Mouse (Mus musculus) neural tube, embryonic 15.5 days (tissue): Measurements from ENCODE around the gene Atf3. TPM values are rescaled to one million over a fixed set of nuclear protein-coding genes. Genes with fewer than 3 reads are reported as not detected.

Source experiments
- ATAC-seq: fragments of 200-750 bp; cut with Nextera tagmentation; 2 replicates; pipeline ENCODE4 v1.8.0; 2017; ENCODE audit warnings: mild to moderate bottlenecking, moderate TSS enrichment, moderate library complexity; ENCODE audit not compliant: low FRiP score
- H3K27ac ChIP-seq: fragments of 300-500 bp; sonication (generic); replicated peaks from 2 replicates; pipeline ENCODE4 v1.5.1; 2015; ENCODE audit warnings: mild to moderate bottlenecking, inconsistent platforms
- H3K27me3 ChIP-seq: fragments of 300-500 bp; sonication (generic); replicated peaks from 2 replicates; pipeline ENCODE4 v1.6.1; 2015; ENCODE audit warnings: inconsistent platforms
- H3K36me3 ChIP-seq: fragments of 300-500 bp; sonication (generic); 2 replicates; pipeline ENCODE4 v1.6.1; 2015; ENCODE audit warnings: inconsistent platforms
- H3K4me1 ChIP-seq: fragments of 300-500 bp; sonication (generic); 2 replicates; pipeline ENCODE4 v1.6.1; 2015; ENCODE audit warnings: inconsistent platforms
- H3K4me2 ChIP-seq: fragments of 300-500 bp; sonication (generic); 2 replicates; pipeline ENCODE4 v1.6.1; 2015; ENCODE audit warnings: inconsistent platforms, mild to moderate bottlenecking, moderate library complexity
- H3K4me3 ChIP-seq: fragments of 300-500 bp; sonication (generic); replicated peaks from 2 replicates; pipeline ENCODE4 v1.5.1; 2015; ENCODE audit warnings: mild to moderate bottlenecking, inconsistent platforms
- H3K9ac ChIP-seq: fragments of 300-500 bp; sonication (generic); replicated peaks from 2 replicates; pipeline ENCODE4 v1.6.1; 2015; ENCODE audit warnings: mild to moderate bottlenecking, inconsistent platforms
- H3K9me3 ChIP-seq: fragments of 300-500 bp; sonication (generic); replicated peaks from 2 replicates; pipeline ENCODE4 v1.6.1; 2016; ENCODE audit warnings: inconsistent platforms
- WGBS: fragments of 180-500 bp; shearing (Covaris S2); methylation state at CpG from one replicate; pipeline ENCODE4 v1.1.7; 2015; ENCODE audit warnings: mixed read lengths; 5-methylcytosine and 5-hydroxymethylcytosine counted together
- polyA plus RNA-seq: library from polyadenylated mRNA; unstranded; fragments of >200 nt; fragmentation: Nextera tagmentation; extraction: Ambion mirVana; gene quantifications from 2 replicates; pipeline ENCODE4 v1.2.1, GENCODE M21; 2015

Atf3 gene
- polyA plus RNA-seq, 1 experiment from 2014 or later, result 1.8 TPM

GRCm38 (mm10) chr1:191132934-191133333 is 84.9 kb downstream of the Atf3 start:
- WGBS, result 72% methylated on average over 5 of the region's 5 CpGs
- no peak overlapping the region for H3K27ac ChIP-seq
- H3K9ac ChIP-seq, result no peak overlapping the region
- H3K9me3 ChIP-seq, result no peaks in the 10 kb centered on the region
- no peak overlapping the region for H3K4me2 ChIP-seq
- ATAC-seq, result no peak
- H3K4me3 ChIP-seq, result no peak overlapping the region
- H3K27me3 ChIP-seq, result no peaks in the 10 kb centered on the region
- no peaks in the 10 kb centered on the region for H3K4me1 ChIP-seq
- H3K36me3 ChIP-seq, result no peaks in the 10 kb centered on the region

- H3K27me3 ChIP-seq, result no peaks in the 10 kb centered on the region
- no peak overlapping the region for H3K9ac ChIP-seq
- H3K4me2 ChIP-seq, result no peak overlapping the region
- H3K9me3 ChIP-seq, result no peaks in the 10 kb centered on the region
- 72% methylated on average over 5 of the region's 5 CpGs for WGBS
- no peak for ATAC-seq
- no peaks in the 10 kb centered on the region for H3K4me1 ChIP-seq
- H3K36me3 ChIP-seq, result no peaks in the 10 kb centered on the region
- no peak overlapping the region for H3K27ac ChIP-seq
- H3K4me3 ChIP-seq, result no peak overlapping the region
Observed at GRCm38 (mm10) chr1:191132240-191132639, 85.6 kb downstream of the Atf3 start.

- Histone ChIP-seq H3K27me3 (no peaks in the 10 kb centered on the region), H3K9me3 (no peaks in the 10 kb centered on the region), H3K27ac (no peak overlapping the region), H3K36me3 (no peaks in the 10 kb centered on the region), H3K9ac (no peak overlapping the region), H3K4me1 (no peaks in the 10 kb centered on the region), H3K4me3 (no peak overlapping the region), H3K4me2 (no peak overlapping the region)
- no peak for ATAC-seq
- 92% methylated on average over 2 of the region's 2 CpGs for WGBS
Observed at GRCm38 (mm10) chr1:191131692-191132091, 86.1 kb downstream of the Atf3 start.

GRCm38 (mm10) chr1:191125811-191126638 is 91.8 kb downstream of the Atf3 start:
- no peak overlapping the region for H3K27ac ChIP-seq
- H3K27me3 ChIP-seq, result peaks cover 5% of the 10 kb centered on the region; the same call in 1 of the 2 replicates
- ATAC-seq, result peak; percentile 63; the same call in 1 of the 2 replicates
- peaks cover 7% of the 10 kb centered on the region; the same call in 1 of the 2 replicates for H3K4me1 ChIP-seq
- H3K36me3 ChIP-seq, result no peaks in the 10 kb centered on the region
- 19% methylated on average over 38 of the region's 38 CpGs for WGBS
- peak overlapping the region; percentile 58 for H3K4me2 ChIP-seq
- 0 out of 2 replicates have a peak overlapping the region, but pooled peaks have one; percentile 28 for H3K9ac ChIP-seq
- H3K9me3 ChIP-seq, result no peaks in the 10 kb centered on the region
- H3K4me3 ChIP-seq, result peak overlapping the region; percentile 29

- H3K4me3 ChIP-seq, result no peak overlapping the region
- H3K27ac ChIP-seq, result no peak overlapping the region
- H3K27me3 ChIP-seq, result peaks cover 5% of the 10 kb centered on the region; the same call in 1 of the 2 replicates
- no peaks in the 10 kb centered on the region for H3K36me3 ChIP-seq
- no peak overlapping the region for H3K9ac ChIP-seq
- no peak overlapping the region for H3K4me2 ChIP-seq
- ATAC-seq, result no peak
- WGBS, result 60% methylated on average over 4 of the region's 4 CpGs
- H3K9me3 ChIP-seq, result no peaks in the 10 kb centered on the region
- H3K4me1 ChIP-seq, result peaks cover 7% of the 10 kb centered on the region; the same call in 1 of the 2 replicates
Observed at GRCm38 (mm10) chr1:191124288-191124687, 93.6 kb downstream of the Atf3 start.

- H3K36me3 ChIP-seq, result no peaks in the 10 kb centered on the region
- no peak for ATAC-seq
- H3K9me3 ChIP-seq, result no peaks in the 10 kb centered on the region
- no peak overlapping the region for H3K4me3 ChIP-seq
- H3K9ac ChIP-seq, result no peak overlapping the region
- peaks cover 5% of the 10 kb centered on the region; the same call in 1 of the 2 replicates for H3K27me3 ChIP-seq
- no peak overlapping the region for H3K4me2 ChIP-seq
- H3K27ac ChIP-seq, result no peak overlapping the region
- peaks cover 7% of the 10 kb centered on the region; the same call in 1 of the 2 replicates for H3K4me1 ChIP-seq
- 87% methylated on average over 2 of the region's 2 CpGs for WGBS
Observed at GRCm38 (mm10) chr1:191123696-191124095, 94.1 kb downstream of the Atf3 start.

GRCm38 (mm10) chr1:191122744-191123143 is 95.1 kb downstream of the Atf3 start:
- no peak for ATAC-seq
- 57% methylated on average over 3 of the region's 3 CpGs for WGBS
- H3K27me3 ChIP-seq, result peaks cover 5% of the 10 kb centered on the region; the same call in 1 of the 2 replicates
- no peak overlapping the region for H3K4me3 ChIP-seq
- H3K4me1 ChIP-seq, result peaks cover 7% of the 10 kb centered on the region; the same call in 1 of the 2 replicates
- no peak overlapping the region for H3K9ac ChIP-seq
- no peak overlapping the region for H3K27ac ChIP-seq
- H3K9me3 ChIP-seq, result no peaks in the 10 kb centered on the region
- no peak overlapping the region for H3K4me2 ChIP-seq
- H3K36me3 ChIP-seq, result no peaks in the 10 kb centered on the region

Other genes with a start within 250 kb of the Atf3 start
- gene Vash2, start 238.7 kb downstream of the Atf3 start, polyA plus RNA-seq, result 73.4 and 86.4 TPM in 2 replicates
- gene Flvcr1, start 191.9 kb downstream of the Atf3 start, polyA plus RNA-seq, result 7.5 and 8.1 TPM in 2 replicates
- gene Spata45, start 181.4 kb downstream of the Atf3 start, polyA plus RNA-seq, result not detected in 2 replicates
- gene Tatdn3, start 155.1 kb downstream of the Atf3 start, polyA plus RNA-seq, result 14.4 and 16.0 TPM in 2 replicates
- 4.6 and 7.6 TPM in 2 replicates for gene Nsl1, start 155.0 kb downstream of the Atf3 start, polyA plus RNA-seq
- 3.5 and 3.6 TPM in 2 replicates for gene Batf3, start 120.2 kb downstream of the Atf3 start, polyA plus RNA-seq
- gene Fam71a, start 53.2 kb downstream of the Atf3 start, polyA plus RNA-seq, result not detected in 2 replicates
- 125 and 158 TPM in 2 replicates for gene Nenf, start 100.2 kb upstream of the Atf3 start, polyA plus RNA-seq
- gene Tmem206, start 107.9 kb upstream of the Atf3 start, polyA plus RNA-seq, result 29.8 and 30.6 TPM in 2 replicates
- 8.7 and 11.9 TPM in 2 replicates for gene Ppp2r5a, start 185.2 kb upstream of the Atf3 start, polyA plus RNA-seq